8 mouse cellular contexts compared by ENCODE assay signal in the genomic region with DNA sequence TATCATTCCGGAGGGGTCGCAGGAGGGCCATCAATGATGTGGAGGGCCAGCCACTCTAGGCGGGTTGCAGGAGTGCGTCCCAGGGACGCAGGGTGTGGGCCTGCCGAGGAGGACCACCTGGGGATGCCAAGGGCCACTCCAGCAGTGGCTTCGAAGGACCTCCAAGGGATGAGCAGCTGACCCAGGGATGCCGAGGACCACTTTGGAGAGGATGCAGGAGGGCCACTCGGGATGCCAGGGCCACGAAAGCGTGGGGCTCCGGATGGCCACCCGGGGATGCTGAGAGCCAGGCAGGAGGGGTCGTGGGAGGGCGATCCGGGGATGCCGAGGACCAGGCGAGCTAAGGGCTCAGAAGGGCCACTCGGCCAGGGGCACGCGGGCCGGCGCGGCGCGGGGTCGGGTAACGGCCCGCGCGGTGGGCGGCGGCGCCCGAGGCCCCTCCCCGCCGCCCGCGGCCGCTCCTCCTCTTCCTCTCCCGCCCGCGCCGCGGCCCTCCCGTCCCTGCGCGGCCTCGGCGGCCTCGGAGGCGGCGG. TPM values are rescaled to one million over a fixed set of nuclear protein-coding genes. Genes with fewer than 3 reads are reported as not detected.
A peak's percentile ranks its signal among the peaks of the same experiment; 100 is the strongest.
DNase-seq lines count a peak whose midpoint lies in the region; ATAC-seq and TF ChIP-seq lines count a peak whose summit lies in the region.

Gene Mta1 (plus strand): TSS at position 530 of the 533 bp plus-strand sequence.

- H3K9me3 ChIP-seq in intestine, postnatal 0 days (ENCODE audit: control insufficient read depth), result no peaks in the 10 kb centered on the region
- no peaks in the 10 kb centered on the region for H3K9me3 ChIP-seq in midbrain, embryonic 16.5 days (replicated peaks; ENCODE audit: control insufficient read depth, low read length, poor library complexity, severe bottlenecking)

- no peak for TF ChIP-seq CTCF in intestine, postnatal 0 days (IDR thresholded peaks at IDR 0.05; ENCODE audit: low read depth)

- H3K9ac ChIP-seq in intestine, postnatal 0 days (ENCODE audit: low read depth, low read length), result peak within 1 kb of the TSS; percentile 97
- H3K9ac ChIP-seq in midbrain, embryonic 16.5 days (ENCODE audit: low read depth, low read length), result peak within 1 kb of the TSS; percentile 94

- H3K27ac ChIP-seq in intestine, postnatal 0 days (ENCODE audit: low read depth, low read length), result peak within 1 kb of the TSS; percentile 71
- peak within 1 kb of the TSS; percentile 74 for H3K27ac ChIP-seq in midbrain, embryonic 16.5 days (ENCODE audit: low read length)

- ATAC-seq in intestine, postnatal 0 days, result peak; percentile 41
- peak; percentile 36 for ATAC-seq in midbrain, embryonic 16.5 days

- no peaks in the 10 kb centered on the region for H3K27me3 ChIP-seq in intestine, postnatal 0 days (replicated peaks; ENCODE audit: control insufficient read depth, insufficient read depth, low read length)
- no peaks in the 10 kb centered on the region for H3K27me3 ChIP-seq in midbrain, embryonic 16.5 days (ENCODE audit: control insufficient read depth, insufficient read depth, low read depth, low read length)

- H3K4me3 ChIP-seq in intestine, postnatal 0 days (ENCODE audit: low read depth, low read length), result peak within 1 kb of the TSS; percentile 82
- H3K4me3 ChIP-seq in midbrain, embryonic 16.5 days (ENCODE audit: low read depth, low read length), result peak within 1 kb of the TSS; percentile 100

- peak within 1 kb of the TSS; percentile 98 for H3K4me2 ChIP-seq in intestine, postnatal 0 days (replicated peaks; ENCODE audit: low read depth)
- H3K4me2 ChIP-seq in midbrain, embryonic 16.5 days (ENCODE audit: low read length), result peak within 1 kb of the TSS; percentile 99

- 3% methylated on average over 27 of the region's 53 CpGs for WGBS in intestine, postnatal 0 days
- under 1% methylated on average over 35 of the region's 53 CpGs for WGBS in midbrain, embryonic 16.5 days

- no peaks in the 10 kb centered on the region; the same call in 1 of the 2 replicates for H3K36me3 ChIP-seq in intestine, postnatal 0 days (ENCODE audit: control insufficient read depth, insufficient read depth)
- no peaks in the 10 kb centered on the region for H3K36me3 ChIP-seq in midbrain, embryonic 16.5 days (ENCODE audit: control insufficient read depth, insufficient read depth, low read length)

- DNase-seq in B cell, adult 2 months, result peak; percentile 39 to 55
- DNase-seq in adrenal gland, adult (ENCODE audit: inconsistent age in 2 of 2, low spot score in 1 of 2), result peak; percentile 64 to 83
- DNase-seq in embryo, embryonic 11.5 days (ENCODE audit: low read depth, low spot score), result peak; percentile 23
- DNase-seq in heart, adult 11 months, result peak; percentile 97
- DNase-seq in liver, result peak; percentile 69
- DNase-seq in thymus, postnatal 10 days (ENCODE audit: low spot score in 2 of 2), result peak; percentile 35 to 57

- no peaks in the 10 kb centered on the region for H3K4me1 ChIP-seq in intestine, postnatal 0 days (replicated peaks; ENCODE audit: control insufficient read depth, insufficient read depth, low read length)
- peaks cover 30% of the 10 kb centered on the region for H3K4me1 ChIP-seq in midbrain, embryonic 16.5 days (ENCODE audit: control insufficient read depth, insufficient read depth, low read length)

RNA-seq across cellular contexts. Expression of gene Mta1, which starts in this region (rescaled TPM):
- polyA plus RNA-seq in intestine, postnatal 0 days (2015; fragmentation: Nextera tagmentation; extraction: Ambion mirVana), result 4.9 and 5.6 TPM in 2 replicates
- 14.4 and 15.9 TPM in 2 replicates for polyA plus RNA-seq in midbrain, embryonic 16.5 days (2015; fragmentation: Nextera tagmentation; extraction: Ambion mirVana)

Comparison
In these comparisons a context has a peak if more than half of its experiments do, and no peak if none do; other contexts are left out.
1. Peak in every context shown above with its lines: DNase-seq, ATAC-seq, H3K4me3 ChIP-seq and H3K27ac ChIP-seq.
2. DNase-seq: peak in every context shown above with its lines; median percentile 97 in heart, adult 11 months; 74 in adrenal gland, adult; 69 in liver; 47 in B cell, adult 2 months; 46 in thymus, postnatal 10 days; 23 in embryo, embryonic 11.5 days.